Mouse (Mus musculus) kidney, adult 2 months (tissue): ENCODE data around the gene Slc35a2. TPM values are rescaled to one million over a fixed set of nuclear protein-coding genes. Genes with fewer than 3 reads are reported as not detected.

Experiments used
- DNase-seq: peaks from one replicate; pipeline ENCODE4 v3.0.0; 2021
- H3K27ac ChIP-seq: fragments of 200-500 bp; 2 replicates; pipeline ENCODE4 v1.5.1; 2012; ENCODE audit warnings: low read depth, low read length, control low read depth, inconsistent platforms; ENCODE audit not compliant: insufficient read depth
- H3K27me3 ChIP-seq: fragments of 200-500 bp; replicated peaks from 2 replicates; pipeline ENCODE4 v1.6.1; 2012; ENCODE audit warnings: mild to moderate bottlenecking, moderate library complexity, low read length, inconsistent platforms; ENCODE audit not compliant: control insufficient read depth, insufficient read depth
- H3K36me3 ChIP-seq: fragments of 200-500 bp; 2 replicates; pipeline ENCODE4 v1.6.1; 2012; ENCODE audit warnings: mild to moderate bottlenecking, moderate library complexity, low read length, inconsistent platforms; ENCODE audit not compliant: control insufficient read depth, insufficient read depth
- H3K4me1 ChIP-seq: fragments of 200-500 bp; 2 replicates; pipeline ENCODE4 v1.6.1; 2011; ENCODE audit warnings: low read length; ENCODE audit not compliant: control insufficient read depth, insufficient read depth
- H3K4me3 ChIP-seq: fragments of 200-500 bp; 2 replicates; pipeline ENCODE4 v1.5.1; 2011; ENCODE audit warnings: mild to moderate bottlenecking, low read depth, low read length, control low read depth; ENCODE audit not compliant: insufficient read depth
- CTCF ChIP-seq: fragments of 200-500 bp; conservative IDR thresholded peaks from 2 replicates; pipeline ENCODE4 v1.5.1; 2011; ENCODE audit warnings: low read depth, mild to moderate bottlenecking, control low read depth, low read length, moderate library complexity, mixed read lengths; ENCODE audit not compliant: insufficient read depth, insufficient read length
- POLR2A ChIP-seq: fragments of 200-500 bp; IDR thresholded peaks from one replicate; pipeline ENCODE4 v1.6.1; 2011; ENCODE audit warnings: low read depth, low read length, control low read depth
- WGBS: fragments of 180-500 bp; shearing (Covaris S2); methylation state at CpG from one replicate; pipeline ENCODE4 v1.1.7; 2018; 5-methylcytosine and 5-hydroxymethylcytosine counted together
- polyA plus RNA-seq: library from polyadenylated mRNA; depleted of rRNA; stranded (reverse); fragments of >200 nt; gene quantifications from 2 replicates; pipeline ENCODE4 v1.2.3, GENCODE M21; 2012

The Slc35a2 gene
- polyA plus RNA-seq, 1 experiment: 50.1 TPM

DNA sequence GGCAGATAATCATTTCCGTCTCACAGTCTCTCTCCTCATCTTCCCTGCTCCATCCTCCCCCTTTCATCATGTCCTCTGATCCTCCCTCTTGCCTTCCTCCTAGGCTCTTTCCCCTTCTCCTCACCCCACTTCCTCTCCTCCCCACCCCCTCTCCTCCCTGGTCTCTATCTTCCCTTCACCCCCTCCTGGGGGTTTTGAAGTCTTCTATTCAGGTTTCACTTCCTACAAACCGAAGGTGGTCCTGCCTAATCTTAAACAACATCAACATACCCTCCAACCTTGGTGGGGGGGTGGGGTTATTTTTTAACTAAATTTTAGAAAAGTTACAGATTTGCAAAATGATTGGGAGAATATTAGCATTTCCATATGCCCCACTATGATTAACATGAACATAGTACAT lies 15.3 kb upstream of the Slc35a2 start:
- 57% methylated on average over 2 of the region's 2 CpGs for WGBS
- no peak for TF ChIP-seq POLR2A
- no peak for TF ChIP-seq CTCF
- no peaks in the 10 kb centered on the region for H3K27me3 ChIP-seq
- no peaks in the 10 kb centered on the region for H3K4me1 ChIP-seq
- no peak overlapping the region for H3K4me3 ChIP-seq
- no peak for DNase-seq
- H3K27ac ChIP-seq: no peak overlapping the region
- H3K36me3 ChIP-seq: no peaks in the 10 kb centered on the region; the same call in 1 of the 2 replicates

GRCm38 (mm10) chrX:7869826-7870225 lies 14.0 kb upstream of the Slc35a2 start:
- H3K27ac ChIP-seq: no peak overlapping the region
- no peaks in the 10 kb centered on the region for H3K27me3 ChIP-seq
- 56% methylated on average over 3 of the region's 3 CpGs for WGBS
- DNase-seq: no peak
- TF ChIP-seq POLR2A (no peak), CTCF (no peak)
- H3K4me1 ChIP-seq: no peaks in the 10 kb centered on the region
- H3K36me3 ChIP-seq: no peaks in the 10 kb centered on the region; the same call in 1 of the 2 replicates
- H3K4me3 ChIP-seq: no peak overlapping the region

- Histone ChIP-seq H3K4me1 (no peaks in the 10 kb centered on the region), H3K27me3 (no peaks in the 10 kb centered on the region), H3K4me3 (peak within 1 kb of the TSS; percentile 73), H3K27ac (peak within 1 kb of the TSS; percentile 16; the same call in 1 of the 2 replicates), H3K36me3 (no peaks in the 10 kb centered on the region)
- DNase-seq: peak; percentile 93
- 4% methylated on average over 28 of the region's 38 CpGs for WGBS
- TF ChIP-seq POLR2A: no peak
- no peak for TF ChIP-seq CTCF
Observed at GRCm38 (mm10) chrX:7878007-7878419, 5.8 kb upstream of the Slc35a2 start, which contains the start of gene Pim2. TSS of gene Pim2 (plus strand) at chrX:7878262.

DNA sequence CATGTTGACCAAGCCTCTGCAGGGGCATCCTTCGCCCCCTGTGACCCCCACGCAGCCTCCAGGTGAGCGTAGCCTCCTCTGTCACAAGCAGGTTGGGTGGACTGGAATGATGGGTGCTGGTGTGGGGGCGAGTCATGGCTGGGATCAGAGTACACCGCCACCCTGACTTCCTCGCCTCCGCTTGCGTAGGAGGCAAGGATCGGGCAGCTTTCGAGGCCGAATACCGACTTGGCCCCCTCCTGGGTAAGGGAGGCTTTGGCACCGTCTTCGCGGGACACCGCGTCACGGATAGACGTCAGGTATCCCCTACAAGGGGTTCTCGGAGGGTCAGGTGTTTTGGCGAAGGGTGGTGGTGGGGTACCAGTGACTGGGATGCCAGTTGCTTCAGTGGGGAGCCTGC lies 5.3 kb upstream of the Slc35a2 start:
- Histone ChIP-seq H3K4me1 (no peaks in the 10 kb centered on the region), H3K36me3 (no peaks in the 10 kb centered on the region), H3K4me3 (peak overlapping the region; percentile 73), H3K27me3 (no peaks in the 10 kb centered on the region), H3K27ac (no peak overlapping the region)
- WGBS: under 1% methylated on average over 21 of the region's 21 CpGs
- TF ChIP-seq POLR2A (no peak), CTCF (no peak)
- DNase-seq: no peak

DNA sequence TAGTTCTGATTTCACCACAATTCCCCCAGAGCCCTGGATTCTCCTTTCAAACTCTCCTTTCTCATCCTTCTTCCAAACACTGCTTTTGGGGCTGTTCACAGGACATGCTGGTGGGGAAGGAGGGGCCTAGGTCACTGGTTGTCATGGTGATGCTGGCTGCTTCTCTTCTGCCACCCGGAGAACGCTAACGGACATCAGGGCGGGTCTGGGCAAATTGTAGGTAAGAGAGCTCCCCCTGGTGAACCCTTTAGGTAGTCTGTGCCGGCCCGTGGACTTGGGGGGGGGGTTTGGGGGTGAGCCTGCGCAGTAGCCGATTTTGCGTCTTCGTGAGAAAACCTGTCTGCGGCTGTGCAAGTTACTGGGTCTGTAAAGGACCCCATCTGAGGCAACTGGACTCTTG lies 4.0 kb upstream of the Slc35a2 start:
- peak; percentile 51 for TF ChIP-seq CTCF
- TF ChIP-seq POLR2A: no peak
- no peaks in the 10 kb centered on the region for H3K27me3 ChIP-seq
- no peaks in the 10 kb centered on the region for H3K36me3 ChIP-seq
- no peaks in the 10 kb centered on the region for H3K4me1 ChIP-seq
- no peak overlapping the region for H3K27ac ChIP-seq
- no peak overlapping the region for H3K4me3 ChIP-seq
- DNase-seq: peak; percentile 77
- 3% methylated on average over 11 of the region's 11 CpGs for WGBS

DNA sequence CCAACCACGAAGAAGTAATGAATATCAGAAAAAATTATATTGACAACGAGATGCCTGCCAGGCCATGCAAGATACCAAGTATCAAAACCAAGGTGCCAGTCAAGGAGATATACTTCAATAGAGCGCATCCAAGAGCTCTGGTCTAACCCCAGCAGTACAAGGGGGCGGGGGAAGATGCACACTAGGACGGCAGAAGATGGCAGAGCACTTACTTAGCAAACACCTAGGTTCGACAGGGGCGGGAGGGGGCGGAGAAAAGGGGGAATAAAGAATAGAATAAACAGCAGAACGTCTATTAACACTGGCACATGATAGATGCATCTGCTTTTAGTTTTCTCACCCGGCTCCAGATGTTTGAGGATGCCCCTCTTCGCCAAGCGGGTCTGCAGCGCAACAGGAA lies 14.4 kb downstream of the Slc35a2 start:
- Histone ChIP-seq H3K36me3 (no peaks in the 10 kb centered on the region), H3K27ac (peak overlapping the region; percentile 93; the same call in 1 of the 2 replicates), H3K4me1 (no peaks in the 10 kb centered on the region; the same call in 1 of the 2 replicates), H3K4me3 (peak overlapping the region; percentile 76), H3K27me3 (no peaks in the 10 kb centered on the region)
- DNase-seq: no peak
- 18% methylated on average over 10 of the region's 13 CpGs for WGBS
- TF ChIP-seq POLR2A (no peak), CTCF (no peak)

GRCm38 (mm10) chrX:7898880-7899874 lies 15.3 kb downstream of the Slc35a2 start, which contains the start of the genes Pqbp1 and Timm17b:
TSS of gene Pqbp1 (minus strand) at chrX:7899269.
TSS of gene Timm17b (plus strand) at chrX:7899357.
- DNase-seq: peak; percentile 95
- no peaks in the 10 kb centered on the region; the same call in 1 of the 2 replicates for H3K4me1 ChIP-seq
- TF ChIP-seq POLR2A: no peak
- TF ChIP-seq CTCF: no peak
- peak within 1 kb of the TSS; percentile 94 for H3K27ac ChIP-seq
- under 1% methylated on average over 62 of the region's 62 CpGs for whole genome bisulfite sequencing
- peak within 1 kb of the TSS; percentile 93 for H3K4me3 ChIP-seq
- H3K27me3 ChIP-seq: no peaks in the 10 kb centered on the region
- H3K36me3 ChIP-seq: no peaks in the 10 kb centered on the region
